Mouse (Mus musculus): ENCODE data around the gene Emc1.

DNA sequence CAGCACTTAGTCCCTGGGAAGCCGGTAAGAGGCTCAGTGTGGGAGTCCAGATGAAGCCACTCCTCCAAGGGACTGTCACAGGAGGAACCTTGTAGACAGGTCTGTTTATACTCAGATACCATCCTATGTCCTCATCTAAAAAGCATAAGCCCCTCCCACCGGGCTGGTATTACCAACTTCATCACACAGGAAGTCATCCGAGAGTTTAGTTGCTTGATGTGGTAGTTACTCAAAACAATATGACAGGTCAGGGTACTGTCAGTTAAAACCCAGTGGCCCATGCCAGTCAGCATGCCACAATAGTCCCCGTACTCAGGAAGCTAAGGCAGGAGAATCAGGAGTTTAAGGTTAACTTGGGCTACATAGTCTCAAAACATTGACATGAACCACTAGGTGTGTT is 32.6 kb upstream of the Emc1 start:
- TF ChIP-seq CTCF (IDR thresholded peaks at IDR 0.05; ENCODE audit: low read depth): no peak
- no peak for TF ChIP-seq EP300 (IDR thresholded peaks at IDR 0.05; ENCODE audit: low read depth)
